Mouse (Mus musculus) heart, embryonic 12.5 days (tissue): ENCODE data around the gene Olfr1269. TPM values are rescaled to one million over a fixed set of nuclear protein-coding genes. Genes with fewer than 3 reads are reported as not detected.

Experiments used
- ATAC-seq: fragments of 200-750 bp; cut with Nextera tagmentation; 2 replicates; pipeline ENCODE4 v1.8.0; 2017; ENCODE audit warnings: moderate TSS enrichment, moderate library complexity; ENCODE audit not compliant: insufficient number of reproducible peaks, low FRiP score
- H3K27ac ChIP-seq: fragments of 300-500 bp; sonication (generic); 2 replicates; pipeline ENCODE4 v1.5.1; 2016; ENCODE audit warnings: mild to moderate bottlenecking, moderate library complexity; ENCODE audit not compliant: poor library complexity, severe bottlenecking
- H3K27me3 ChIP-seq: fragments of 300-500 bp; sonication (generic); replicated peaks from 2 replicates; pipeline ENCODE4 v1.6.1; 2016; ENCODE audit warnings: mild to moderate bottlenecking, moderate library complexity
- H3K36me3 ChIP-seq: fragments of 300-500 bp; sonication (generic); 2 replicates; pipeline ENCODE4 v1.6.1; 2016; ENCODE audit warnings: mild to moderate bottlenecking, moderate library complexity
- H3K4me1 ChIP-seq: fragments of 300-500 bp; sonication (generic); replicated peaks from 2 replicates; pipeline ENCODE4 v1.6.1; 2016; ENCODE audit warnings: mild to moderate bottlenecking
- H3K4me2 ChIP-seq: fragments of 300-500 bp; sonication (generic); 2 replicates; pipeline ENCODE4 v1.6.1; 2016; ENCODE audit warnings: mild to moderate bottlenecking, moderate library complexity
- H3K4me3 ChIP-seq: fragments of 300-500 bp; sonication (generic); 2 replicates; pipeline ENCODE4 v1.5.1; 2016; ENCODE audit warnings: mild to moderate bottlenecking
- H3K9ac ChIP-seq: fragments of 300-500 bp; sonication (generic); 2 replicates; pipeline ENCODE4 v1.6.1; 2016; ENCODE audit warnings: mild to moderate bottlenecking, moderate library complexity
- H3K9me3 ChIP-seq: fragments of 300-500 bp; sonication (generic); replicated peaks from 2 replicates; pipeline ENCODE4 v1.6.1; 2016; ENCODE audit warnings: mild to moderate bottlenecking, moderate library complexity
- WGBS: fragments of 180-500 bp; shearing (Covaris S2); methylation state at CpG from one replicate; pipeline ENCODE4 v1.1.7; 2016; 5-methylcytosine and 5-hydroxymethylcytosine counted together
- polyA plus RNA-seq: library from polyadenylated mRNA; unstranded; fragments of >200 nt; fragmentation: Nextera tagmentation; extraction: Ambion mirVana; gene quantifications from 2 replicates; pipeline ENCODE4 v1.2.1, GENCODE M21; 2016

Olfr1269 gene
- not detected in 2 replicates for polyA plus RNA-seq

DNA sequence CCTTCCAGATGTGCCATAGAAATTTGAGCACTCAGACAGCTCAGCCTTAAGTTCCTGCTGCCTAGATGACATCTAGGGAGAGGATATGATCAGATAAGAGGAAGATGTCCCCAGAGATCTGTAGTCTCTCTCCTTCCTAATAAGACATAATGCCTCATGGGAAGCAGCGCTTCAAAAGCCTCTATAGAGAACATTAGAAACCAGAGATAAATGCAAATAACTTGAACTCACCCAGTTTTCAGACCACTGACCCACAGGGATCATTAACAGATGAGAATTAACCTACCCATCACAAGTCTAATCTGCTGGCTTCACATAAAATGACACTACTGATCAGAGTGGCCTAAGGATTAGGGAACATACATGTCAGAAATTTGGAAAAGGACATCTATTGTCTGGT, at the start of gene Olfr1269:
Gene Olfr1269, minus strand, starts transcription at position 101 of the 400 bp plus-strand sequence.
- no peak within 1 kb of the TSS for H3K9ac ChIP-seq
- no peaks in the 10 kb centered on the region for H3K9me3 ChIP-seq
- H3K27ac ChIP-seq: no peak within 1 kb of the TSS
- H3K27me3 ChIP-seq: no peaks in the 10 kb centered on the region
- ATAC-seq: no peak
- no peaks in the 10 kb centered on the region for H3K4me1 ChIP-seq
- no peak within 1 kb of the TSS for H3K4me3 ChIP-seq
- no peak within 1 kb of the TSS for H3K4me2 ChIP-seq
- WGBS: 76% methylated on average over 1 of the region's 1 CpGs
- no peaks in the 10 kb centered on the region for H3K36me3 ChIP-seq

DNA sequence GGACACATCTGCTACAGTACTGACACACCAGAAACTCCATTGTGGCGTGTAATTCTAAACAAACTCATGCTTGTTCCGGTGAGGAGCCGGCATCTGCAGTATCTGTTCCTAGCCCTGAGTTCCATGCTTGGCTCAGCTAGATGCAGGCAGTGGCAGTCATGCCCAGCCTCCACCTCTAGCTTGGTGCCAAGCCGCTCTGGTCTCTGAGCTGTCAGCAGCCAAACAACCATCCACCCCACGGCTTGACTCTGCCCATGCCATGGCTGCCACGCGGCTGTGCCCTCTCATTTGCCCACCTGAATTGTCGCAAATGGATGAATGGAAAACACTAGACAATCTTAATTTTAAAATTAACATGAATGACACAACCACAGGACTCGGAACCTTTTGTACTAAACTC, 32.7 kb upstream of the Olfr1269 start:
- Histone ChIP-seq H3K27me3 (no peaks in the 10 kb centered on the region), H3K9me3 (no peaks in the 10 kb centered on the region), H3K27ac (no peak overlapping the region), H3K9ac (no peak overlapping the region), H3K4me1 (no peaks in the 10 kb centered on the region), H3K4me2 (no peak overlapping the region), H3K4me3 (no peak overlapping the region), H3K36me3 (no peaks in the 10 kb centered on the region)
- no peak for ATAC-seq
- WGBS: 84% methylated on average over 9 of the region's 9 CpGs

DNA sequence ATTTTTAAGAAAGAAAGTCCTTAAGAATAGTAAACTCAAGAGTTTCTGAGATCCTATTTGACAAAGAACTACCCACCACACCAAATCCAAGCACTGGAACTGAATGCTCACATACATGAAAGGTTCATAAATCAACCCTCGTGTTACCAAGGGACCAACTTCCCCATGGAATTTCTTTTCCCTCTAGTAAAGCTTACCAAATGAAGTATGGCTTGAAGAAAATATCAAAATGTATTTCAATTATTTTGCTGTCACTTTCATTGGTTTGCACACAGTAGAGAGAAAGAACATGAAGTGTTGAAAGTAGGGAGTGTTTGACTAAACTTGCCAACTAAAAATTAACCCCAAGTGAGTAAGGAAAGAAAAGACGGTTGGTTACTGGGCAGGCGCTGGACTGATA, 31.8 kb upstream of the Olfr1269 start, which contains the start of gene Olfr1270:
Gene Olfr1270, minus strand, starts transcription at position 101 of the 400 bp plus-strand sequence.
- Histone ChIP-seq H3K4me1 (no peaks in the 10 kb centered on the region), H3K36me3 (no peaks in the 10 kb centered on the region), H3K9me3 (no peaks in the 10 kb centered on the region), H3K27ac (no peak within 1 kb of the TSS), H3K4me3 (no peak within 1 kb of the TSS), H3K4me2 (no peak within 1 kb of the TSS), H3K9ac (no peak within 1 kb of the TSS), H3K27me3 (no peaks in the 10 kb centered on the region)
- WGBS: 77% methylated on average over 3 of the region's 3 CpGs
- no peak for ATAC-seq

DNA sequence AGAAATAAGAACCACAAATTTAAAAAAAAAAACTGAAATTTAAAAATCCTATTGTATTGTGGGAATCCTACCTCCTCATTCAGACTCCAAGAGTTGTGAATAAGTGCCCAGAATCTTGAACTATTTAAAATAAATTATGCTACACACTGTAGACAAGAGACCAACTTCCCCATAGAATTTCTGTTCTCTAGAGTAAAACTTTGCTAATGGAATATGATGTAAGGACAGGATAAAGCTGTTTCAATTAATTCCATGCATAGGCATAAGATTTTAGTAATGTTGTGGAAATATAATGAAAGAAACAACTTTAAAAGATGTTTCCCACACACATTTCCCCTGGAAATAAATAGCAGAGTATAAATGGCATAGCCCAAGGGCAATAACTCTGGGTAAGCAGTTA, 21.0 kb upstream of the Olfr1269 start, which contains the start of gene Olfr32:
Gene Olfr32, minus strand, starts transcription at position 101 of the 400 bp plus-strand sequence.
- no peak within 1 kb of the TSS for H3K4me2 ChIP-seq
- no peaks in the 10 kb centered on the region for H3K27me3 ChIP-seq
- no peak within 1 kb of the TSS for H3K9ac ChIP-seq
- no peaks in the 10 kb centered on the region for H3K9me3 ChIP-seq
- H3K4me1 ChIP-seq: no peaks in the 10 kb centered on the region
- H3K27ac ChIP-seq: no peak within 1 kb of the TSS
- no peak within 1 kb of the TSS for H3K4me3 ChIP-seq
- ATAC-seq: no peak
- H3K36me3 ChIP-seq: no peaks in the 10 kb centered on the region

DNA sequence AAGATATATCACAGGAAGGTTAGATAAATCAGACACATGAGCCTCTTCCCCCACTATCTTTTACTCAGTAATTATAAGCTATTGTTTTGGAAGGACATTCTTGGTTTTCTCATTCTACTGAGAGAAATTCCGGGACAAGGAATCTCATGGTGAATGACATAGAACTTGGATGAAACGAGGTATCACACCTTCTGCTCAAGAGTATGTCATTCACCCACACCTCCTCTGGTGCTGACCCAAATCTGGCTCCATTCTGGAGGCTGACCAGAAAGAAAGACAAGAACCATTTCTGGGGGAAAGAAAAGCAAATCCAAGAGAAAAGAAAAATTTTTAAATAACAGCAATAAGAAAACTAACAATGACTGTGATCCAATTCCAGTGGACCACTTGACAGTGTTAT, 51.1 kb downstream of the Olfr1269 start:
- no peaks in the 10 kb centered on the region for H3K36me3 ChIP-seq
- H3K27ac ChIP-seq: no peak overlapping the region
- 67% methylated on average over 2 of the region's 2 CpGs for WGBS
- ATAC-seq: no peak
- H3K27me3 ChIP-seq: no peaks in the 10 kb centered on the region
- no peak overlapping the region for H3K4me2 ChIP-seq
- no peak overlapping the region for H3K4me3 ChIP-seq
- no peaks in the 10 kb centered on the region for H3K4me1 ChIP-seq
- H3K9ac ChIP-seq: no peak overlapping the region
- H3K9me3 ChIP-seq: no peaks in the 10 kb centered on the region

Other genes with a start within 250 kb of the Olfr1269 start
- gene Olfr1257, start 243.0 kb downstream of the Olfr1269 start, polyA plus RNA-seq: not detected in 2 replicates
- not detected in 2 replicates for gene Olfr1258, start 194.1 kb downstream of the Olfr1269 start, polyA plus RNA-seq
- not detected in 2 replicates for gene Olfr1259, start 172.7 kb downstream of the Olfr1269 start, polyA plus RNA-seq
- gene Olfr1260, start 147.1 kb downstream of the Olfr1269 start, polyA plus RNA-seq: not detected in 2 replicates
- not detected in 2 replicates for gene Olfr1261, start 130.2 kb downstream of the Olfr1269 start, polyA plus RNA-seq
- gene Olfr1262, start 121.3 kb downstream of the Olfr1269 start, polyA plus RNA-seq: not detected in 2 replicates
- gene Olfr1263, start 109.3 kb downstream of the Olfr1269 start, polyA plus RNA-seq: not detected in 2 replicates
- not detected in 2 replicates for gene Olfr1264, start 95.8 kb downstream of the Olfr1269 start, polyA plus RNA-seq
- not detected in 2 replicates for gene Olfr1265, start 86.1 kb downstream of the Olfr1269 start, polyA plus RNA-seq
- not detected in 2 replicates for gene Olfr140, start 57.8 kb downstream of the Olfr1269 start, polyA plus RNA-seq
- gene Olfr32, start 20.9 kb upstream of the Olfr1269 start, polyA plus RNA-seq: not detected in 2 replicates
- gene Olfr1270, start 31.7 kb upstream of the Olfr1269 start, polyA plus RNA-seq: not detected in 2 replicates
- gene Olfr1506, start 103.1 kb upstream of the Olfr1269 start, polyA plus RNA-seq: not detected in 2 replicates
- not detected in 2 replicates for gene Olfr142, start 136.2 kb upstream of the Olfr1269 start, polyA plus RNA-seq
- not detected in 2 replicates for gene Olfr1271, start 149.6 kb upstream of the Olfr1269 start, polyA plus RNA-seq
- gene Olfr1272, start 171.4 kb upstream of the Olfr1269 start, polyA plus RNA-seq: not detected in 2 replicates
- gene Gm13769, start 200.8 kb upstream of the Olfr1269 start, polyA plus RNA-seq: not detected in 2 replicates